Mouse (Mus musculus) thymus, postnatal 0 days (tissue): ENCODE results near the gene Lcp2. TPM values are rescaled to one million over a fixed set of nuclear protein-coding genes. Genes with fewer than 3 reads are reported as not detected.

ENCODE experiments used
- DNase-seq: peaks from one replicate; pipeline ENCODE4 v3.0.0-alpha.2; 2015; ENCODE audit warnings: low spot score
- polyA plus RNA-seq: library from polyadenylated mRNA; unstranded; fragments of >200 nt; fragmentation: Nextera tagmentation; extraction: Ambion mirVana; gene quantifications from 2 replicates; pipeline ENCODE4 v1.2.1, GENCODE M21; 2015

The Lcp2 gene
- polyA plus RNA-seq, result 134 and 135 TPM in 2 replicates

- peak; percentile 81 for DNase-seq
Observed at GRCm38 (mm10) chr11:34046767-34047541, at the start of gene Lcp2. Lcp2 (plus strand) TSS chr11:34046920.

- no peak for DNase-seq
Observed at GRCm38 (mm10) chr11:33998244-33998643, 48.5 kb upstream of the Lcp2 start.

GRCm38 (mm10) chr11:34000416-34000815 lies 46.3 kb upstream of the Lcp2 start:
- DNase-seq, result no peak

GRCm38 (mm10) chr11:34001938-34002592 lies 44.7 kb upstream of the Lcp2 start:
- DNase-seq, result peak; percentile 80

- no peak for DNase-seq
Observed at GRCm38 (mm10) chr11:34002593-34002965, 44.1 kb upstream of the Lcp2 start.

- DNase-seq, result no peak
Observed at GRCm38 (mm10) chr11:34007616-34008015, 39.1 kb upstream of the Lcp2 start.

GRCm38 (mm10) chr11:34008214-34008613 lies 38.5 kb upstream of the Lcp2 start:
- peak; percentile 73 for DNase-seq

- peak; percentile 88 for DNase-seq
Observed at GRCm38 (mm10) chr11:34008702-34009101, 38.0 kb upstream of the Lcp2 start.

GRCm38 (mm10) chr11:34009316-34010087 lies 37.2 kb upstream of the Lcp2 start:
- DNase-seq, result peak; percentile 69

GRCm38 (mm10) chr11:34010133-34010858 lies 36.4 kb upstream of the Lcp2 start:
- peak; percentile 51 for DNase-seq

- DNase-seq, result peak; percentile 57
Observed at GRCm38 (mm10) chr11:34010859-34011172, 35.9 kb upstream of the Lcp2 start.

- no peak for DNase-seq
Observed at GRCm38 (mm10) chr11:34012007-34012652, 34.6 kb upstream of the Lcp2 start.

- DNase-seq, result no peak
Observed at GRCm38 (mm10) chr11:34025091-34025490, 21.6 kb upstream of the Lcp2 start.

- DNase-seq, result no peak
Observed at GRCm38 (mm10) chr11:34029658-34030057, 17.1 kb upstream of the Lcp2 start.

- peak; percentile 74 for DNase-seq
Observed at GRCm38 (mm10) chr11:34031015-34031805, 15.5 kb upstream of the Lcp2 start.

GRCm38 (mm10) chr11:34034008-34034505 lies 12.7 kb upstream of the Lcp2 start:
- peak; percentile 45 for DNase-seq

- no peak for DNase-seq
Observed at GRCm38 (mm10) chr11:34034794-34035193, 11.9 kb upstream of the Lcp2 start.

- DNase-seq, result no peak
Observed at GRCm38 (mm10) chr11:34035909-34036658, 10.6 kb upstream of the Lcp2 start.

GRCm38 (mm10) chr11:34040061-34040460 lies 6.7 kb upstream of the Lcp2 start:
- DNase-seq, result no peak
